10 mouse cellular contexts compared by ENCODE assay signal in genomic region chrX:159215253-159215652, GRCm38 (mm10).
"Had no signal": no experiment of that assay in that cellular context is flagged by ENCODE, and none has a peak within 500 bp of the region (broad histone marks: within the 10 kb centered on the region; RNA-seq: fewer than 3 reads in every experiment).

No protein-coding gene starts in this region.

- DNase-seq: kidney, adult 18-20 months; kidney, adult 9 months; kidney, postnatal 14 days; kidney, postnatal 4 days; liver, embryonic 13.5 days; lung, adult 2 months; lung, postnatal 14 days; lung, postnatal 4 days; midbrain, embryonic 14.5 days; thymus, postnatal 25 days had no signal
